Mouse (Mus musculus) hindbrain, embryonic 11.5 days (tissue): ENCODE data around the gene Stard10. TPM values are rescaled to one million over a fixed set of nuclear protein-coding genes. Genes with fewer than 3 reads are reported as not detected.

Source experiments
- ATAC-seq: fragments of 200-750 bp; cut with Nextera tagmentation; 2 replicates; pipeline ENCODE4 v1.8.0; 2017; ENCODE audit warnings: mild to moderate bottlenecking, moderate TSS enrichment, moderate library complexity; ENCODE audit not compliant: low FRiP score
- DNase-seq: peaks from one replicate; pipeline ENCODE4 v3.0.0-alpha.2; 2015; ENCODE audit warnings: low spot score
- H3K27ac ChIP-seq: fragments of 300-500 bp; sonication (generic); 2 replicates; pipeline ENCODE4 v1.5.1; 2014; ENCODE audit warnings: mild to moderate bottlenecking, low read depth, low read length
- H3K27me3 ChIP-seq: fragments of 300-500 bp; sonication (generic); 2 replicates; pipeline ENCODE4 v1.6.1; 2014; ENCODE audit warnings: mild to moderate bottlenecking, low read length, moderate library complexity, mixed read lengths; ENCODE audit not compliant: control insufficient read depth, insufficient read depth
- H3K36me3 ChIP-seq: fragments of 300-500 bp; sonication (generic); 2 replicates; pipeline ENCODE4 v1.6.1; 2014; ENCODE audit warnings: mild to moderate bottlenecking, low read length, moderate library complexity, mixed read lengths; ENCODE audit not compliant: control insufficient read depth, insufficient read depth
- H3K4me1 ChIP-seq: fragments of 300-500 bp; sonication (generic); replicated peaks from 2 replicates; pipeline ENCODE4 v1.6.1; 2014; ENCODE audit warnings: low read length, mixed read lengths; ENCODE audit not compliant: control insufficient read depth, insufficient read depth
- H3K4me2 ChIP-seq: fragments of 300-500 bp; sonication (generic); replicated peaks from 2 replicates; pipeline ENCODE4 v1.6.1; 2014; ENCODE audit warnings: mild to moderate bottlenecking, low read depth, low read length
- H3K4me3 ChIP-seq: fragments of 300-500 bp; sonication (generic); 2 replicates; pipeline ENCODE4 v1.5.1; 2014; ENCODE audit warnings: low read depth, low read length
- H3K9ac ChIP-seq: fragments of 300-500 bp; sonication (generic); 2 replicates; pipeline ENCODE4 v1.6.1; 2014; ENCODE audit warnings: low read depth, low read length
- H3K9me3 ChIP-seq: fragments of 300-500 bp; sonication (generic); 2 replicates; pipeline ENCODE4 v1.6.1; 2016; ENCODE audit warnings: low read length; ENCODE audit not compliant: control insufficient read depth
- WGBS: fragments of 180-500 bp; shearing (Covaris S2); extraction: QIAGEN DNeasy Blood & Tissue Kit; methylation state at CpG from one replicate; pipeline ENCODE4 v1.1.7; 2014; 5-methylcytosine and 5-hydroxymethylcytosine counted together
- polyA plus RNA-seq: library from polyadenylated mRNA; unstranded; fragments of >200 nt; fragmentation: Nextera tagmentation; extraction: Ambion mirVana; gene quantifications from 2 replicates; pipeline ENCODE4 v1.2.1, GENCODE M21; 2014

Stard10 gene
- polyA plus RNA-seq, 1 experiment from 2014 or later: 8.7 TPM

GRCm38 (mm10) chr7:101297023-101297405, 19.9 kb upstream of the Stard10 start:
- Histone ChIP-seq H3K9ac (peak overlapping the region; percentile 44), H3K27ac (no peak overlapping the region), H3K27me3 (peaks cover 6% of the 10 kb centered on the region; the same call in 1 of the 2 replicates), H3K9me3 (no peaks in the 10 kb centered on the region), H3K4me1 (peaks cover 6% of the 10 kb centered on the region; the same call in 1 of the 2 replicates), H3K4me3 (peak overlapping the region; percentile 22), H3K4me2 (peak overlapping the region; percentile 50), H3K36me3 (no peaks in the 10 kb centered on the region)
- ATAC-seq (no peak; the same call in 1 of the 2 replicates), DNase-seq (no peak)
- 21% methylated on average over 8 of the region's 8 CpGs for WGBS

- Histone ChIP-seq H3K9ac (no peak overlapping the region), H3K4me3 (no peak overlapping the region), H3K27me3 (peaks cover 6% of the 10 kb centered on the region; the same call in 1 of the 2 replicates), H3K4me1 (peaks cover 6% of the 10 kb centered on the region; the same call in 1 of the 2 replicates), H3K4me2 (no peak overlapping the region), H3K27ac (no peak overlapping the region), H3K9me3 (no peaks in the 10 kb centered on the region), H3K36me3 (no peaks in the 10 kb centered on the region)
- ATAC-seq (no peak), DNase-seq (no peak)
- 87% methylated on average over 3 of the region's 3 CpGs for WGBS
Observed at GRCm38 (mm10) chr7:101298375-101298774, 18.5 kb upstream of the Stard10 start.

- no peak for DNase-seq
- 1% methylated on average over 30 of the region's 30 CpGs for WGBS
- no peak; the same call in 1 of the 2 replicates for ATAC-seq
- H3K4me3 ChIP-seq: peak overlapping the region; percentile 59
- H3K9me3 ChIP-seq: no peaks in the 10 kb centered on the region
- no peaks in the 10 kb centered on the region for H3K36me3 ChIP-seq
- no peak overlapping the region for H3K27ac ChIP-seq
- H3K9ac ChIP-seq: peak overlapping the region; percentile 66
- peak overlapping the region; percentile 53 for H3K4me2 ChIP-seq
- peaks cover 6% of the 10 kb centered on the region; the same call in 1 of the 2 replicates for H3K27me3 ChIP-seq
- H3K4me1 ChIP-seq: peaks cover 4% of the 10 kb centered on the region; the same call in 1 of the 2 replicates
Observed at GRCm38 (mm10) chr7:101301361-101301880, 15.5 kb upstream of the Stard10 start.

- Histone ChIP-seq H3K4me1 (peaks cover 3% of the 10 kb centered on the region; the same call in 1 of the 2 replicates), H3K36me3 (no peaks in the 10 kb centered on the region), H3K9ac (peak within 1 kb of the TSS; percentile 66), H3K4me3 (peak within 1 kb of the TSS; percentile 59), H3K27ac (no peak within 1 kb of the TSS), H3K9me3 (no peaks in the 10 kb centered on the region), H3K4me2 (peak within 1 kb of the TSS; percentile 53), H3K27me3 (peaks cover 6% of the 10 kb centered on the region; the same call in 1 of the 2 replicates)
- DNase-seq (peak; percentile 95), ATAC-seq (peak; percentile 96)
- WGBS: under 1% methylated on average over 38 of the region's 39 CpGs
Observed at GRCm38 (mm10) chr7:101301881-101302456, 14.9 kb upstream of the Stard10 start, which contains the start of gene Atg16l2. Atg16l2 (minus strand) TSS chr7:101302251.

- H3K9me3 ChIP-seq: no peaks in the 10 kb centered on the region
- no peaks in the 10 kb centered on the region for H3K36me3 ChIP-seq
- H3K27ac ChIP-seq: no peak overlapping the region
- peak overlapping the region; percentile 59 for H3K4me3 ChIP-seq
- DNase-seq: no peak
- peaks cover 4% of the 10 kb centered on the region; the same call in 1 of the 2 replicates for H3K27me3 ChIP-seq
- ATAC-seq: no peak
- peak overlapping the region; percentile 53 for H3K4me2 ChIP-seq
- 22% methylated on average over 7 of the region's 7 CpGs for whole genome bisulfite sequencing
- H3K4me1 ChIP-seq: 0 out of 2 replicates have a peak, but pooled peaks cover 2% of the 10 kb centered on the region
- H3K9ac ChIP-seq: 0 out of 2 replicates have a peak overlapping the region, but pooled peaks have one; percentile 66
Observed at GRCm38 (mm10) chr7:101302691-101303090, 14.2 kb upstream of the Stard10 start.

GRCm38 (mm10) chr7:101306841-101307240, 10.0 kb upstream of the Stard10 start:
- 52% methylated on average over 2 of the region's 2 CpGs for WGBS
- Histone ChIP-seq H3K4me3 (no peak overlapping the region), H3K4me1 (no peaks in the 10 kb centered on the region), H3K9me3 (no peaks in the 10 kb centered on the region), H3K36me3 (no peaks in the 10 kb centered on the region), H3K27me3 (no peaks in the 10 kb centered on the region), H3K27ac (no peak overlapping the region), H3K9ac (no peak overlapping the region), H3K4me2 (no peak overlapping the region)
- DNase-seq (no peak), ATAC-seq (no peak)

GRCm38 (mm10) chr7:101309985-101310326, 6.9 kb upstream of the Stard10 start:
- WGBS: 48% methylated on average over 5 of the region's 5 CpGs
- Histone ChIP-seq H3K9ac (peak overlapping the region; percentile 62; the same call in 1 of the 2 replicates), H3K4me1 (no peaks in the 10 kb centered on the region), H3K27ac (no peak overlapping the region), H3K4me3 (peak overlapping the region; percentile 49), H3K36me3 (no peaks in the 10 kb centered on the region), H3K27me3 (no peaks in the 10 kb centered on the region), H3K4me2 (peak overlapping the region; percentile 35), H3K9me3 (no peaks in the 10 kb centered on the region)
- DNase-seq: no peak
- ATAC-seq: no peak; the same call in 1 of the 2 replicates

- Histone ChIP-seq H3K36me3 (no peaks in the 10 kb centered on the region), H3K4me3 (peak overlapping the region; percentile 49), H3K4me1 (no peaks in the 10 kb centered on the region), H3K27me3 (no peaks in the 10 kb centered on the region), H3K27ac (peak overlapping the region; percentile 79), H3K9ac (peak overlapping the region; percentile 62; the same call in 1 of the 2 replicates), H3K9me3 (no peaks in the 10 kb centered on the region), H3K4me2 (peak overlapping the region; percentile 35)
- WGBS: 2% methylated on average over 43 of the region's 43 CpGs
- ATAC-seq (peak; percentile 95), DNase-seq (peak; percentile 99)
Observed at GRCm38 (mm10) chr7:101310327-101311028, 6.4 kb upstream of the Stard10 start.
